Comparison of ENCODE assay signal across 21 mouse cellular contexts in genomic region chr11:99090391-99090790, GRCm38 (mm10). TPM values are rescaled to one million over a fixed set of nuclear protein-coding genes. Genes with fewer than 3 reads are reported as not detected.
DNase-seq lines count a peak whose midpoint lies in the region; ATAC-seq and TF ChIP-seq lines count a peak whose summit lies in the region.
"Had no signal": no experiment of that assay in that cellular context is flagged by ENCODE, and none has a peak within 500 bp of the region (broad histone marks: within the 10 kb centered on the region; RNA-seq: fewer than 3 reads in every experiment).

No protein-coding gene starts in this region.

- WGBS in thymus, adult 2 months, result 70% methylated on average over 8 of the region's 8 CpGs
- 93% methylated on average over 8 of the region's 8 CpGs for WGBS in hindbrain, embryonic 12.5 days

- ATAC-seq in hindbrain, embryonic 12.5 days (ENCODE audit: low FRiP score), result no peak
- ATAC-seq: CD4-positive, CD25-positive, alpha-beta regulatory T cell, adult 4 months; forebrain, embryonic 13.5 days; forebrain, postnatal 0 days had no signal

- no peaks in the 10 kb centered on the region for H3K36me3 ChIP-seq in thymus, adult 2 months (ENCODE audit: control insufficient read depth, insufficient read depth, low read length)
- no peaks in the 10 kb centered on the region for H3K36me3 ChIP-seq in E14TG2a.4 (ENCODE audit: insufficient read depth, low read length)
- H3K36me3 ChIP-seq in hindbrain, embryonic 12.5 days, result no peaks in the 10 kb centered on the region
- H3K36me3 ChIP-seq: embryonic facial prominence, embryonic 13.5 days; heart, embryonic 12.5 days; hindbrain, embryonic 10.5 days; hindbrain, embryonic 15.5 days had no signal

- TF ChIP-seq POLR2A in thymus, adult 2 months (IDR thresholded peaks at IDR 0.05; ENCODE audit: control insufficient read depth, extremely low read depth, insufficient read depth, low read length, poor library complexity), result no peak

- H3K9ac ChIP-seq in hindbrain, embryonic 12.5 days, result no peak overlapping the region
- H3K9ac ChIP-seq: embryonic facial prominence, embryonic 13.5 days; forebrain, embryonic 13.5 days; forebrain, postnatal 0 days; heart, embryonic 12.5 days; hindbrain, embryonic 15.5 days had no signal

- no peak overlapping the region for H3K4me3 ChIP-seq in thymus, adult 2 months (ENCODE audit: control insufficient read depth, insufficient read depth, low read length)
- H3K4me3 ChIP-seq in E14TG2a.4 (replicated peaks; ENCODE audit: low read length), result no peak overlapping the region
- no peak overlapping the region for H3K4me3 ChIP-seq in hindbrain, embryonic 12.5 days
- H3K4me3 ChIP-seq: embryonic facial prominence, embryonic 13.5 days; forebrain, embryonic 13.5 days; heart, adult 2 months; heart, embryonic 12.5 days; hindbrain, embryonic 10.5 days; hindbrain, embryonic 15.5 days had no signal

- no peak for TF ChIP-seq CTCF in thymus, adult 2 months (IDR thresholded peaks at IDR 0.05; ENCODE audit: borderline replicate concordance, control insufficient read depth, extremely low read depth, insufficient read depth, low read length, poor library complexity)
- TF ChIP-seq CTCF in E14TG2a.4 (conservative IDR thresholded peaks at IDR 0.05; ENCODE audit: low read length), result peak; percentile 32

- no peak overlapping the region for H3K27ac ChIP-seq in thymus, adult 2 months (ENCODE audit: control insufficient read depth, insufficient read depth, low read length)
- H3K27ac ChIP-seq in hindbrain, embryonic 12.5 days, result no peak overlapping the region
- H3K27ac ChIP-seq: embryonic facial prominence, embryonic 13.5 days; forebrain, embryonic 13.5 days; heart, adult 2 months; hindbrain, embryonic 10.5 days; hindbrain, embryonic 15.5 days had no signal

- no peaks in the 10 kb centered on the region for H3K27me3 ChIP-seq in thymus, adult 2 months (ENCODE audit: control insufficient read depth, insufficient read depth, low read length)
- H3K27me3 ChIP-seq in E14TG2a.4 (ENCODE audit: insufficient read depth, low read length), result peaks cover 14% of the 10 kb centered on the region; the same call in 1 of the 2 replicates
- H3K27me3 ChIP-seq in hindbrain, embryonic 12.5 days, result no peaks in the 10 kb centered on the region
- H3K27me3 ChIP-seq: embryonic facial prominence, embryonic 13.5 days; forebrain, embryonic 13.5 days; heart, embryonic 12.5 days; hindbrain, embryonic 15.5 days had no signal

- no peaks in the 10 kb centered on the region for H3K4me1 ChIP-seq in thymus, adult 2 months (replicated peaks; ENCODE audit: control insufficient read depth, insufficient read depth, low read length)
- peaks cover 28% of the 10 kb centered on the region for H3K4me1 ChIP-seq in E14TG2a.4 (replicated peaks; ENCODE audit: low read depth, low read length)
- H3K4me1 ChIP-seq in hindbrain, embryonic 12.5 days, result no peaks in the 10 kb centered on the region
- H3K4me1 ChIP-seq: forebrain, embryonic 13.5 days; hindbrain, embryonic 15.5 days had no signal

- H3K9me3 ChIP-seq in E14TG2a.4 (ENCODE audit: low read length), result peaks cover 8% of the 10 kb centered on the region
- no peaks in the 10 kb centered on the region for H3K9me3 ChIP-seq in hindbrain, embryonic 12.5 days (replicated peaks)
- H3K9me3 ChIP-seq: embryonic facial prominence, embryonic 13.5 days; forebrain, embryonic 13.5 days; heart, embryonic 12.5 days; hindbrain, embryonic 10.5 days; hindbrain, embryonic 15.5 days had no signal

- peak; percentile 46 for DNase-seq in thymus, adult 2 months
- no peak for DNase-seq in thymus, postnatal 0 days (ENCODE audit: low spot score)
- DNase-seq in R1 (ENCODE audit: low read depth, low spot score), result peak; percentile 65
- peak; percentile 35 to 36 for DNase-seq in thymus, postnatal 36 days
- DNase-seq in cerebellum, postnatal 10 days, result no peak
- no peak for DNase-seq in urinary bladder, postnatal 14 days (ENCODE audit: low spot score)
- DNase-seq: adrenal gland, adult 8-10 months; cerebellum, adult 11-12 months; cerebellum, adult 9-10 months; cerebellum, postnatal 36 days; forebrain, postnatal 0 days; gastrocnemius, postnatal 14 days; heart, adult 2 months had no signal

- no peak overlapping the region for H3K4me2 ChIP-seq in hindbrain, embryonic 12.5 days (replicated peaks)
- H3K4me2 ChIP-seq: embryonic facial prominence, embryonic 13.5 days; forebrain, embryonic 13.5 days; heart, embryonic 12.5 days; hindbrain, embryonic 15.5 days had no signal

RNA-seq across cellular contexts. Expression of gene Tns4, which starts 1.3 kb away (rescaled TPM):
- polyA plus RNA-seq in thymus, adult 2 months (2012; rRNA removed), result 5.2 and 7.5 TPM in 2 replicates
- polyA plus RNA-seq in thymus, postnatal 0 days (2015; fragmentation: Nextera tagmentation; extraction: Ambion mirVana), result 1.4 and 1.7 TPM in 2 replicates
- 0.32 and 0.36 TPM in 2 replicates for polyA plus RNA-seq in hindbrain, embryonic 12.5 days (2016; fragmentation: Nextera tagmentation; extraction: Ambion mirVana)
- polyA plus RNA-seq: forebrain, embryonic 13.5 days; forebrain, postnatal 0 days had no signal

RNA-seq across cellular contexts. Expression of gene Igfbp4, which starts 49.3 kb away (rescaled TPM):
- 176 and 220 TPM in 2 replicates for polyA plus RNA-seq in thymus, adult 2 months (2012; rRNA removed)
- polyA plus RNA-seq in thymus, postnatal 0 days (2015; fragmentation: Nextera tagmentation; extraction: Ambion mirVana), result 85.0 and 98.4 TPM in 2 replicates
- polyA plus RNA-seq in hindbrain, embryonic 12.5 days (2016; fragmentation: Nextera tagmentation; extraction: Ambion mirVana), result 428 and 445 TPM in 2 replicates

Comparison
In these comparisons a context has a peak if more than half of its experiments do, and no peak if none do; other contexts are left out.
1. DNase-seq: peak in thymus, adult 2 months (single experiment), R1 (single experiment) and thymus, postnatal 36 days (2 of 2); none in thymus, postnatal 0 days (single experiment), cerebellum, postnatal 10 days (0 of 2) and urinary bladder, postnatal 14 days (single experiment).